Mouse (Mus musculus) adrenal gland, adult 2 months (tissue): ENCODE results near the gene Sucla2. TPM values are rescaled to one million over a fixed set of nuclear protein-coding genes. Genes with fewer than 3 reads are reported as not detected.
"Not testable (repeated sequence)": the region's sequence is repeated elsewhere in the genome, so short reads cannot be mapped to it uniquely, and the experiment has no call there.

ENCODE experiments used
- DNase-seq: peaks from one replicate; pipeline ENCODE4 v3.0.0; 2021
- polyA plus RNA-seq: library from polyadenylated mRNA; depleted of rRNA; stranded (reverse); fragments of >200 nt; gene quantifications from 2 replicates; pipeline ENCODE4 v1.2.3, GENCODE M21; 2012; rRNA removed
- total RNA-seq, 2 experiments: library from RNA; stranded (reverse); gene quantifications; 2 replicates each; pipeline ENCODE4 v1.2.3; 2021

The Sucla2 gene
- total and polyA plus RNA-seq, 3 experiments, result 25.6 to 488 (median 303) TPM

DNA sequence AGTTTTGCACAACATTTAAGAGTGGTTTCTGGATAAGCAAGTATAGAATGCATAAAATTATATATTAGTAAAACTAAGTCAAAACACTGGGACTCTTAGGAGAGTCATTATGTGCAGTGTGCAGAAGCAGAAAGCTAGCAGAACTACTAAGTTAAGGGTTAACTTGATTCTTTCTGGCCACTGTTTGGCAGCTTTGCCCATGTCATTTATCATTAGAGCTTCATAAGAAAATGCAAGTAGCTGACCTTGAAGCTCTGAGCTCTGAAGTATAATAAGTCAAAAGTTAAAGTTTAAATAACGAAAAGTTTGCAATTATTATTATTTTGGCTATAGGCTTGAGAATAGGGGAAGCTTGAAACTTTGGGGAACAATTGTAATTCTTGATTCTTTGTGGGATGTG is 89.8 kb downstream of the Sucla2 start:
- not testable (repeated sequence) for DNase-seq

DNA sequence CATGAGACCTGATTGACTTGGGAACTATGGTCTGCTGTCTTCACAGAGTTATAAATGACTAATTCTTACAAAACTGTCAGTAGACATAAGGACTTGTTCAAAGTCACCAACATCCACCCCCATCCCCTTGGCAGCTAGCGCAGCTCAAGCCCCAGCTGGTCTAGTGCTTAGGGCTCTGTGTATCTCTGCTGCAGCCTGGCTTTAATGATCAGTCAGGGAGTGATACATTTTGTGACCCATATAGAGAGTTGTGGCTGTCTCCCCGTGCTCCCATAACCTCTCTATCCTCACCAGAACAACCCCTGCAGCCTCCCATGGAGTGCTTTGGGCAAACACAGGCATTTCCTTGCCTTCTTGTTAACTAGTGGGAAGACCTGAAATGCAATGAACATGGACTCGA is 95.8 kb downstream of the Sucla2 start:
- DNase-seq, result no peak

- no peak for DNase-seq
Measured at GRCm38 (mm10) chr14:73622988-73623387, 97.9 kb downstream of the Sucla2 start.

GRCm38 (mm10) chr14:73625469-73625868 is 100.3 kb downstream of the Sucla2 start:
- no peak for DNase-seq

DNA sequence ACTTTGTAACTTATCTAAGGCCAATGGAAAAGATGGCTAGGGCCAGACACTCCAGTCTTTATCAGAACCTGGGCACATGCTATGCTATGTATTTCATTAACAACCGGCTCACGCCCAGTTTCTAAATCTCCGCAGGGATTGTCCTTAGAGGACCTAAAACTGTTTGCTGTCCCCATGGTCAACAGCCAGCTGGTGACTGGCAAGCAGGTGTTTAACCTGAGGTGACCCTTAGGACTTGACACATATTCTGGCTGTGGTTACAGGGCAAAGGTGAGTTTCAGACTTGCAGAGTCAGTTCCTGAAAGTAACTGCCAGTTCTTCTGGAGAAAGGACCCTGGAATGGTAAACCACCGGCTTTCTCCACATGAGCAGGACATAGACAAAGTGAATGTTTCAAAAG is 106.4 kb downstream of the Sucla2 start:
- peak; percentile 28 for DNase-seq

GRCm38 (mm10) chr14:73632648-73633263 is 107.6 kb downstream of the Sucla2 start:
- DNase-seq, result peak; percentile 67

GRCm38 (mm10) chr14:73634356-73634755 is 109.2 kb downstream of the Sucla2 start:
- DNase-seq, result no peak

DNA sequence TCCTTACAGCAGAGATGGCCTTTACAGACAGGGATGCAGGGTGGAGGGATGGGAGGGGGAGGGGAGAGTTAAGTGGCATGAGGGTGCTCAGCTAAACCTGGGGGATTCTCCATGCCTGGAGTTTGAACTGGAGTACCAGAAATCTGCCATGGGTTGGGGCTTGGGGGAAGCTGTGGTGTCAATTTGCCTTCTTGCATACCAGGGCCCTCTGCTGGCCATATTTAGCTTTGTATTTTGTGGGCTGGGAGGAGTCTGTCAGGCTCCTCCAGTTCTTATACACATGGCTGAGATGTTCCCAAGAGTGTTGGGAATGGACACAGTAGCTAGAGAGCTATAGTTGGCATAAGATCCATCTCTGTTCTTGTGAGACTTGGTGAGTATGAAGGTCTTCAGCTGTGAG is 112.3 kb downstream of the Sucla2 start:
- DNase-seq, result peak; percentile 55

Other genes starting within 250 kb of the Sucla2 start
- 10 to 100 TPM; 22.6 to 24.3 TPM for gene Rb1, start 199.5 kb upstream of the Sucla2 start, total RNA-seq
- 0.73 and 0.78 TPM in 2 replicates for gene Rb1, start 199.5 kb upstream of the Sucla2 start, polyA plus RNA-seq
- 1,000 to 10,000 TPM; 1,107 to 1,115 TPM for gene Itm2b, start 140.0 kb upstream of the Sucla2 start, total RNA-seq
- 828 and 985 TPM in 2 replicates for gene Itm2b, start 140.0 kb upstream of the Sucla2 start, polyA plus RNA-seq
- 10 to 100 TPM; 21.6 to 22.5 TPM for gene Med4, start 15.3 kb upstream of the Sucla2 start, total RNA-seq
- gene Med4, start 15.3 kb upstream of the Sucla2 start, polyA plus RNA-seq, result 3.5 and 4.1 TPM in 2 replicates
- 1 to 10 TPM; 4.6 to 7.7 TPM for gene Nudt15, start 22.9 kb downstream of the Sucla2 start, total RNA-seq
- gene Nudt15, start 22.9 kb downstream of the Sucla2 start, polyA plus RNA-seq, result 0.90 and 1.2 TPM in 2 replicates
- not detected for gene Gm21750, start 135.9 kb downstream of the Sucla2 start, total RNA-seq
- gene Gm21750, start 135.9 kb downstream of the Sucla2 start, polyA plus RNA-seq, result not detected in 2 replicates